Mouse (Mus musculus) intestine, embryonic 16.5 days (tissue): ENCODE measurements at regions not wholly inside any gene's neighbourhood (a gene's known extent, or its start where the extent isn't known, plus 50 kb on each side); places are given as distances from the start of the nearest gene placed in this dataset.
A peak's percentile ranks its signal among the peaks of the same experiment; 100 is the strongest.
"Not testable (repeated sequence)": the region's sequence is repeated elsewhere in the genome, so short reads cannot be mapped to it uniquely, and the experiment has no call there.

Experiments used
- ATAC-seq: fragments of 200-750 bp; cut with Nextera tagmentation; 2 replicates; pipeline ENCODE4 v1.8.0; 2017; ENCODE audit warnings: moderate TSS enrichment, moderate library complexity
- H3K27ac ChIP-seq: fragments of 300-500 bp; sonication (generic); 2 replicates; pipeline ENCODE4 v1.5.1; 2014; ENCODE audit warnings: mild to moderate bottlenecking, low read length
- H3K27me3 ChIP-seq: fragments of 300-500 bp; sonication (generic); replicated peaks from 2 replicates; pipeline ENCODE4 v1.6.1; 2014; ENCODE audit warnings: low read length, control low read depth, mixed read lengths; ENCODE audit not compliant: control insufficient read depth, insufficient read depth
- H3K36me3 ChIP-seq: fragments of 300-500 bp; sonication (generic); 2 replicates; pipeline ENCODE4 v1.6.1; 2014; ENCODE audit warnings: low read length, control low read depth; ENCODE audit not compliant: control insufficient read depth, insufficient read depth
- H3K4me1 ChIP-seq: fragments of 300-500 bp; sonication (generic); 2 replicates; pipeline ENCODE4 v1.6.1; 2014; ENCODE audit warnings: low read length, control low read depth, mixed read lengths; ENCODE audit not compliant: control insufficient read depth, insufficient read depth
- H3K4me2 ChIP-seq: fragments of 300-500 bp; sonication (generic); 2 replicates; pipeline ENCODE4 v1.6.1; 2014; ENCODE audit warnings: low read depth, low read length, control low read depth
- H3K4me3 ChIP-seq: fragments of 300-500 bp; sonication (generic); 2 replicates; pipeline ENCODE4 v1.5.1; 2014; ENCODE audit warnings: mild to moderate bottlenecking, low read length
- H3K9ac ChIP-seq: fragments of 300-500 bp; sonication (generic); 2 replicates; pipeline ENCODE4 v1.6.1; 2014; ENCODE audit warnings: low read depth, low read length
- H3K9me3 ChIP-seq: fragments of 300-500 bp; sonication (generic); 2 replicates; pipeline ENCODE4 v1.6.1; 2016; ENCODE audit warnings: low read length, control low read depth; ENCODE audit not compliant: control insufficient read depth
- WGBS: fragments of 180-500 bp; shearing (Covaris S2); extraction: QIAGEN DNeasy Blood & Tissue Kit; methylation state at CpG from one replicate; pipeline ENCODE4 v1.1.7; 2014; 5-methylcytosine and 5-hydroxymethylcytosine counted together

GRCm38 (mm10) chr5:16937840-16938239, 146.2 kb downstream of the Gm28710 start:
- no peak for ATAC-seq

GRCm38 (mm10) chr5:16947430-16947829, 155.8 kb downstream of the Gm28710 start:
- WGBS = 24% methylated on average over 1 of the region's 1 CpGs
- Histone ChIP-seq H3K9ac (no peak overlapping the region), H3K4me2 (no peak overlapping the region), H3K4me3 (no peak overlapping the region), H3K36me3 (no peaks in the 10 kb centered on the region), H3K9me3 (no peaks in the 10 kb centered on the region), H3K27ac (no peak overlapping the region), H3K27me3 (no peaks in the 10 kb centered on the region), H3K4me1 (no peaks in the 10 kb centered on the region)
- ATAC-seq = peak; percentile 28

More at GRCm38 (mm10) chr5:16937840-16938239, 146.2 kb downstream of the Gm28710 start:
- Histone ChIP-seq H3K27ac (no peak overlapping the region), H3K36me3 (no peaks in the 10 kb centered on the region), H3K4me3 (no peak overlapping the region), H3K9ac (no peak overlapping the region), H3K4me1 (no peaks in the 10 kb centered on the region), H3K9me3 (no peaks in the 10 kb centered on the region), H3K4me2 (no peak overlapping the region), H3K27me3 (no peaks in the 10 kb centered on the region)
- 54% methylated on average over 1 of the region's 1 CpGs for WGBS

DNA sequence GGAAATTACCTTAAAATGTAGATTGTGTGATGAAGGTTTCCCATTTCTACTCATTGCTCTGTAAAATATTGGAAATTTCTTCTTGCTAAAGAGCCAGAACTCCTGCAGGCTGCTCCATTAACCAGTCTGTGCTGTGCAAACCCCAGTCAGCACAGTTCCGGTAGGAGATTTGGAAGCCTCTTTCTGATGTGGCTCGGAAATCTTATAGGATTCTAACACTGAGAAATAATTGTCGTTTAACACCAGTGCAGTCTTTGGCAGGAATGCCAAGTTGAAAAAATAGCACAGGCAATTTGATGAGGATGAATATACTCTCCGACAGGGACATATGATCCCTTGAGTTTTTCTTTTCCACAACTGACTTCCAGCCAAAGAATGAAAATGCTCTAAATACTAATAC, 176.1 kb downstream of the Gm28710 start:
- no peak overlapping the region for H3K27ac ChIP-seq
- no peaks in the 10 kb centered on the region for H3K9me3 ChIP-seq
- no peak overlapping the region for H3K9ac ChIP-seq
- no peaks in the 10 kb centered on the region for H3K4me1 ChIP-seq
- WGBS = 84% methylated on average over 4 of the region's 4 CpGs
- H3K27me3 ChIP-seq = no peaks in the 10 kb centered on the region
- H3K4me3 ChIP-seq = no peak overlapping the region
- H3K36me3 ChIP-seq = no peaks in the 10 kb centered on the region
- no peak overlapping the region for H3K4me2 ChIP-seq
- ATAC-seq = no peak

DNA sequence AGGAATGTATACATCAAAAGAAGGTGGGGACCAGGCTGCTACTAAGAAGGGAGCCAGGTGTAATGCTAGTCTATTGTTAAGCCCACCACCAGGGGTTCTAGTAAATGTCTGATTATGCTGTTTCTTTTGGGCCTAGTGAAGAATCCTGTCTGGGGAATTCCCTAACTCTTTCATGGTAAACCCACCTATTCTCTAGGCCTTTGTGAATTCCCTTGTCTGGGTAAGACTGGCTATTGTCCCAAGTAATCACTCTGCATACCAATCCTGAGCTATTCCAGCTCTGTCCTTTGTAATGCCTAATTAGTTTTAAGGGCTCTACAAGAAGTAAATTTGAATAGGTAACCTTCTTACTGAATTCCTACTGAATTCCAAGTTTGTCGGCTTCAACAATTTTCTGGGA, 177.2 kb downstream of the Gm28710 start:
- ATAC-seq, H3K9ac ChIP-seq: not testable (repeated sequence)
- WGBS = 59% methylated on average over 1 of the region's 1 CpGs

DNA sequence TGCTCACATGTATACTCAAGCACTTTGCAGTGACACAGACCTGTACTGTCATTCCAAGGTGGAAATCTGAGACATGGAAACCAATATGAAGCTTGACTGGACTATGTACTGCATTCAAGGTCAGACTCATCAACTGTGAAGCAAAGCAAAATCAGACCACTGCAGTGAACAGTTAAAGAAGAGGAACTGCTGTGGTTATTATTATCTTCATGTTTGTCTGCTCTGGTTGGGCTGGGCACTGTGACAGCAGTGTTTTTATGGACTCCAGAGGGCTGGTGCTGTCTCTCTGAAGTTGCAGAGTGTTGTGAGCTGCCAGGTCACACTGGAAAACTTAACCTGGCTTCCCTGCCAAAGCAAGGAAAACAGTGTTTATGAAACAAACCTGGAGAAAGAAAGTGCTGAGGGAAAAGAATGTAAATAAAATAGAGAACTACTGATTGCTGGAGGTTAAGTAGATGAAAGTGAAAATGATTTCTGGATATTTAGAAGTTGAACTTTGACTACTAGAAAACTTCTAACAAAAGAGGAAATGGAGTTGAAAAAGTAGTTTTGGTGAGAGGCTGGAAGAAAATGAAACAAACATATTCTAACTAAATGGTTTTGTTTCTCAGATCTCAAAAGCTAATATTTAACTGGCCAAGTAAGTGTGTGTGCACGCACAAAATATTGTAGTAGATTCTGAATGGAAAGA, 181.7 kb downstream of the Gm28710 start:
- Histone ChIP-seq H3K4me1 (no peaks in the 10 kb centered on the region), H3K27me3 (no peaks in the 10 kb centered on the region), H3K27ac (no peak overlapping the region), H3K4me3 (no peak overlapping the region), H3K4me2 (no peak overlapping the region), H3K9me3 (no peaks in the 10 kb centered on the region), H3K36me3 (no peaks in the 10 kb centered on the region), H3K9ac (no peak overlapping the region)
- 50% methylated on average over 1 of the region's 1 CpGs for WGBS
- ATAC-seq = peak; percentile 33; the same call in 1 of the 2 replicates

More for the DNA sequence above, 177.2 kb downstream of the Gm28710 start:
- not testable (repeated sequence) for H3K27ac ChIP-seq, H3K4me1 ChIP-seq, H3K4me2 ChIP-seq, H3K27me3 ChIP-seq, H3K36me3 ChIP-seq, H3K9me3 ChIP-seq, H3K4me3 ChIP-seq

- H3K9ac ChIP-seq = no peak overlapping the region
- no peaks in the 10 kb centered on the region for H3K36me3 ChIP-seq
- H3K4me1 ChIP-seq = no peaks in the 10 kb centered on the region
- no peak overlapping the region for H3K27ac ChIP-seq
- no peak overlapping the region for H3K4me3 ChIP-seq
- H3K27me3 ChIP-seq = no peaks in the 10 kb centered on the region
- WGBS = 90% methylated on average over 2 of the region's 2 CpGs
- H3K9me3 ChIP-seq = no peaks in the 10 kb centered on the region
- H3K4me2 ChIP-seq = no peak overlapping the region
- ATAC-seq = no peak
Measured at GRCm38 (mm10) chr5:16976006-16976405, 184.4 kb downstream of the Gm28710 start.

DNA sequence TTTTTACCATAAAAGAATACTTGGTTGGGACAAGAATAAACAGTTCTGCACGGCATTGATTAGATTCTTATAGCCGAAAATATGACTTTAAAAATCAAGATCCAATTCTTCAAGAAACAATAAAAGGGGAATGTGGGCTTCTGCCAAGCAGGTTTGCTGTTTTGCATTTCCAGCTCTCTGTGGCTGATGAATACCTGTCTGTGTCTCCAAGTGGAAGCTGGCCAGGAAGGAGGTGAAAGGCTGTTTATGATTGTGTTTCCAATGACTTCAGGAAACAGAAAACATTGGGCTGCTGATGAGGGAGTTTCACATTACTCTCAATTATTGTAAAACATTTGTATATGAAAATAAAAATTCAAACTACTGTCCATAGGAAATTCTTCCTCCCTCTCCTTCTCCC, 193.3 kb downstream of the Gm28710 start:
- ATAC-seq = no peak
- Histone ChIP-seq H3K4me2 (no peak overlapping the region), H3K4me1 (no peaks in the 10 kb centered on the region), H3K36me3 (no peaks in the 10 kb centered on the region), H3K27me3 (no peaks in the 10 kb centered on the region), H3K27ac (no peak overlapping the region), H3K9me3 (no peaks in the 10 kb centered on the region), H3K9ac (no peak overlapping the region), H3K4me3 (no peak overlapping the region)
- WGBS = 89% methylated on average over 2 of the region's 2 CpGs

GRCm38 (mm10) chr5:16991518-16991917, 199.9 kb downstream of the Gm28710 start:
- no peak overlapping the region for H3K4me3 ChIP-seq
- 61% methylated on average over 1 of the region's 1 CpGs for WGBS
- no peak overlapping the region for H3K9ac ChIP-seq
- ATAC-seq = no peak
- H3K4me2 ChIP-seq = no peak overlapping the region
- H3K9me3 ChIP-seq = no peaks in the 10 kb centered on the region
- no peaks in the 10 kb centered on the region for H3K27me3 ChIP-seq
- H3K27ac ChIP-seq = no peak overlapping the region
- no peaks in the 10 kb centered on the region for H3K36me3 ChIP-seq
- H3K4me1 ChIP-seq = no peaks in the 10 kb centered on the region

DNA sequence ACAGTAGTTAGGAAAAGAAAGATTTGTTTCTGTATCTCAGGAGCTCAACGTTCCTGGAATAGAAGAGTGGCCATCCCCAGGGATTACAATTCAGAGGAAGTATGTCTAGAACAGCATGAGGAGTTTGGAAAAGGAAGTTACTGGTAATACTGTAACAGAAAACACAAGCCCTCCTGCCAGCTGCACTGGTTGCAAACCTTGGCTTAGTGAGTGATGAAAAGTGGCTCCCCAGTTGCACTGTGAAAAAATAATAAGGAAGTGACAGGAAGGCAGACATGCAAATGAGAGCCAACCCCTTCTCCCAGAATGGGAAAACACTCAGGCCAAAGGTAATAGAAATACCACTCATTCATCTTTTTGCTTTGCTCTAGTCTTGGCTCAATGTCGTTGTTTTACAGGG, 207.6 kb downstream of the Gm28710 start:
- H3K36me3 ChIP-seq = no peaks in the 10 kb centered on the region
- no peaks in the 10 kb centered on the region for H3K27me3 ChIP-seq
- H3K9ac ChIP-seq = no peak overlapping the region
- H3K4me2 ChIP-seq = no peak overlapping the region
- no peak for ATAC-seq
- H3K4me3 ChIP-seq = no peak overlapping the region
- 48% methylated on average over 2 of the region's 2 CpGs for WGBS
- H3K4me1 ChIP-seq = no peaks in the 10 kb centered on the region
- no peaks in the 10 kb centered on the region for H3K9me3 ChIP-seq
- no peak overlapping the region for H3K27ac ChIP-seq
